Mouse (Mus musculus): ENCODE measurements around the gene Dram1. TPM values are rescaled to one million over a fixed set of nuclear protein-coding genes. Genes with fewer than 3 reads are reported as not detected.

The Dram1 gene
- total RNA-seq, 2 experiments from 2014 or later, result 4.1 to 10.9 TPM

GRCm38 (mm10) chr10:88303079-88303478 is 75.8 kb downstream of the Dram1 start:
- ATAC-seq (replicated peaks; ENCODE audit: low FRiP score, poor library complexity, severe bottlenecking), result no peak

- ATAC-seq (replicated peaks; ENCODE audit: low FRiP score, poor library complexity, severe bottlenecking), result no peak
Observed at GRCm38 (mm10) chr10:88301802-88302470, 76.9 kb downstream of the Dram1 start.

- ATAC-seq (replicated peaks; ENCODE audit: low FRiP score, poor library complexity, severe bottlenecking), result no peak
Observed at GRCm38 (mm10) chr10:88296991-88297390, 81.9 kb downstream of the Dram1 start.

- ATAC-seq (replicated peaks; ENCODE audit: low FRiP score, poor library complexity, severe bottlenecking), result no peak
Observed at GRCm38 (mm10) chr10:88295091-88295490, 83.8 kb downstream of the Dram1 start.

GRCm38 (mm10) chr10:88288061-88288460 is 90.8 kb downstream of the Dram1 start:
- ATAC-seq (replicated peaks; ENCODE audit: low FRiP score, poor library complexity, severe bottlenecking), result no peak

- no peak for ATAC-seq (replicated peaks; ENCODE audit: low FRiP score, poor library complexity, severe bottlenecking)
Observed at GRCm38 (mm10) chr10:88287261-88287660, 91.6 kb downstream of the Dram1 start.

GRCm38 (mm10) chr10:88284343-88284990 is 94.4 kb downstream of the Dram1 start:
- no peak for ATAC-seq (replicated peaks; ENCODE audit: low FRiP score, poor library complexity, severe bottlenecking)

- ATAC-seq (replicated peaks; ENCODE audit: low FRiP score, poor library complexity, severe bottlenecking), result no peak
Observed at GRCm38 (mm10) chr10:88281699-88282098, 97.2 kb downstream of the Dram1 start.

GRCm38 (mm10) chr10:88274045-88274444 is 104.8 kb downstream of the Dram1 start:
- ATAC-seq (replicated peaks; ENCODE audit: low FRiP score, poor library complexity, severe bottlenecking), result no peak

Other genes with a start within 250 kb of the Dram1 start
- 60.9 and 76.3 TPM in 2 replicates for gene Parpbp, start 232.1 kb downstream of the Dram1 start, total RNA-seq (2015; ENCODE audit: low replicate concordance)
- 79.7 and 82.8 TPM in 2 replicates for gene Parpbp, start 232.1 kb downstream of the Dram1 start, total RNA-seq (2017; ENCODE audit: low replicate concordance)
- 18.9 and 31.0 TPM in 2 replicates for gene Nup37, start 232.1 kb downstream of the Dram1 start, total RNA-seq (2015; ENCODE audit: low replicate concordance)
- 22.5 and 32.1 TPM in 2 replicates for gene Nup37, start 232.1 kb downstream of the Dram1 start, total RNA-seq (2017; ENCODE audit: low replicate concordance)
- 22.3 and 31.4 TPM in 2 replicates for gene Washc3, start 178.0 kb downstream of the Dram1 start, total RNA-seq (2015; ENCODE audit: low replicate concordance)
- 12.2 TPM in 1 of 2 replicates, not detected in the other for gene Washc3, start 178.0 kb downstream of the Dram1 start, total RNA-seq (2017; ENCODE audit: low replicate concordance)
- 10.1 TPM in 2 replicates for gene Gnptab, start 52 bp upstream of the Dram1 start, total RNA-seq (2015; ENCODE audit: low replicate concordance)
- 5.9 and 11.0 TPM in 2 replicates for gene Gnptab, start 52 bp upstream of the Dram1 start, total RNA-seq (2017; ENCODE audit: low replicate concordance)
- not detected in 2 replicates for gene Sycp3, start 80.5 kb upstream of the Dram1 start, total RNA-seq (2015; ENCODE audit: low replicate concordance)
- gene Sycp3, start 80.5 kb upstream of the Dram1 start, total RNA-seq (2017; ENCODE audit: low replicate concordance), result not detected in 2 replicates
- 10.8 and 20.5 TPM in 2 replicates for gene Chpt1, start 125.0 kb upstream of the Dram1 start, total RNA-seq (2015; ENCODE audit: low replicate concordance)
- 1.7 and 3.9 TPM in 2 replicates for gene Chpt1, start 125.0 kb upstream of the Dram1 start, total RNA-seq (2017; ENCODE audit: low replicate concordance)
- not detected in 2 replicates for gene Mybpc1, start 226.1 kb upstream of the Dram1 start, total RNA-seq (2015; ENCODE audit: low replicate concordance)
- not detected in 2 replicates for gene Mybpc1, start 226.1 kb upstream of the Dram1 start, total RNA-seq (2017; ENCODE audit: low replicate concordance)